Mouse (Mus musculus) G1E (cell line): Measurements from ENCODE around the gene Mecom. TPM values are rescaled to one million over a fixed set of nuclear protein-coding genes. Genes with fewer than 3 reads are reported as not detected.

ENCODE experiments used
- ATAC-seq: 2 replicates; pipeline ENCODE4 v1.8.0; 2016; ENCODE audit warnings: mild to moderate bottlenecking; ENCODE audit not compliant: insufficient number of reproducible peaks, poor library complexity, low FRiP score, severe bottlenecking; ENCODE audit errors: extremely low read depth
- DNase-seq: peaks from one replicate; pipeline ENCODE4 v3.0.0; 2012; ENCODE audit warnings: low spot score
- H3K27me3 ChIP-seq: 2 replicates; pipeline ENCODE4 v1.6.1; 2012; ENCODE audit warnings: mild to moderate bottlenecking, low read length, inconsistent platforms; ENCODE audit not compliant: insufficient read depth
- H3K36me3 ChIP-seq: replicated peaks from 2 replicates; pipeline ENCODE3; 2012; ENCODE audit warnings: mild to moderate bottlenecking, inconsistent platforms
- H3K4me1 ChIP-seq: 2 replicates; pipeline ENCODE4 v1.6.1; 2012; ENCODE audit warnings: low read depth, low read length, inconsistent platforms, mixed read lengths; ENCODE audit not compliant: insufficient read depth
- H3K4me3 ChIP-seq: 2 replicates; pipeline ENCODE4 v1.5.1; 2012; ENCODE audit warnings: low read depth, mild to moderate bottlenecking, inconsistent platforms, low read length, moderate library complexity, mixed read lengths
- H3K9me3 ChIP-seq: replicated peaks from 2 replicates; pipeline ENCODE4 v1.6.1; 2012; ENCODE audit warnings: inconsistent platforms
- CTCF ChIP-seq: IDR thresholded peaks from 2 replicates; pipeline ENCODE4 v1.5.1; 2012; ENCODE audit warnings: low read depth, low read length, inconsistent platforms, mixed read lengths
- GATA1 ChIP-seq: IDR thresholded peaks from 2 replicates; pipeline ENCODE4 v1.6.1; 2012; ENCODE audit warnings: borderline replicate concordance, low read length, inconsistent platforms, mixed read lengths
- GATA2 ChIP-seq: IDR thresholded peaks from 2 replicates; pipeline ENCODE4 v1.6.1; 2012; ENCODE audit warnings: low read depth, low read length, inconsistent platforms, borderline replicate concordance
- POLR2AphosphoS5 ChIP-seq: IDR thresholded peaks from 2 replicates; pipeline ENCODE4 v1.6.1; 2012; ENCODE audit warnings: low read depth, low read length, inconsistent platforms; ENCODE audit not compliant: insufficient replicate concordance
- TAL1 ChIP-seq: conservative IDR thresholded peaks from 2 replicates; pipeline ENCODE4 v1.6.1; 2012; ENCODE audit warnings: low read depth, low read length, inconsistent platforms, mixed read lengths
- polyA plus RNA-seq: library from polyadenylated mRNA; stranded (reverse); fragments of >175 nt; gene quantifications from 2 replicates; pipeline ENCODE4 v1.2.3, GENCODE M21; 2012
- total RNA-seq, 2 experiments: library from RNA; stranded (forward) in 1 of 2; stranded (reverse) in 1 of 2; fragments of 200-1000 nt in 1 of 2; fragments of >200 nt in 1 of 2; fragmentation: Nextera tagmentation in 1 of 2; gene quantifications; 2 replicates each; pipeline ENCODE4 v1.2.3; 2014 to 2017

Gene Mecom
- total and polyA plus RNA-seq, 3 experiments = 0.05 TPM; not detected in 2

DNA sequence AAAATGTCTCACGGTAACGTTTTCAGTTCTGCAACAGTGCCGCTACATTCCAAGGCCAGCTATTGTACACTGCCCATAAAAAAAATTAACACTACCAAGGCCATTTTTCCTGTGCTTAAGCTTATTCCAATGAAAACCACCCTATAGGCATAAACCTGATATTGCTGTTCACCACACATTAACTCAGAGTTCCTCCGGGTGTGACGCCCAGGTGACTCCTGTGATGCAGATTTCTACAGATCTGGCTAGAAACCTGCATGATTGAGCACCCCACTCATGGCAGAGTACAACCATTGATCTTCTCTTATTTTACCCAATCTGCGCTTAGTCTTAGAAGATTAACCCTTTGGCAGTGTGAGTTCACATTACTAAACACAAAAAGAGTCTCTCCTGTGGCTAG is 409.2 kb downstream of the Mecom start:
- Histone ChIP-seq H3K4me3 (no peak overlapping the region), H3K36me3 (no peaks in the 10 kb centered on the region), H3K4me1 (no peaks in the 10 kb centered on the region), H3K27me3 (no peaks in the 10 kb centered on the region), H3K9me3 (no peaks in the 10 kb centered on the region)
- ATAC-seq (no peak), DNase-seq (no peak)
- TF ChIP-seq GATA2 (no peak), CTCF (no peak), TAL1 (no peak), POLR2AphosphoS5 (no peak), GATA1 (no peak)

DNA sequence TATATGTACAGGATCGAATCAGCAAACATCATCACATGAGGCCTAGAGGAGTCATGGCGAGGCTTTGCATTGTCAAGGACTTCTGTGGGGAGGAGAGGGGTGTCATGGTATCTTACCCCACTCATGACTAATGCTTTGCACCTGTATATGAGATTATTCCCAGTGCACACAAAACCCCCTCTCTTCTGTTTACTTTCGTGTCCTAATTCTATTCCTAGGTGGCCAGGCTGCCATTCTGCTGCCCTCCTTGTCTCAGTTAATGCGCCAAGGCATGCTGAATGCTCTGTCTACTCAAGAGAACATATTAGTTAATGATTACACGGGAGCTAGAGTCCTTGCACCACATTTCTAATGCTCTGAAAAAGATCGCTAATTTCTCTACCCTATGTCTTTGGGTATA is 412.0 kb downstream of the Mecom start:
- no peak for TF ChIP-seq POLR2AphosphoS5
- TF ChIP-seq GATA1 = no peak
- no peak for TF ChIP-seq TAL1
- TF ChIP-seq GATA2 = no peak
- TF ChIP-seq CTCF = no peak
- DNase-seq = no peak

DNA sequence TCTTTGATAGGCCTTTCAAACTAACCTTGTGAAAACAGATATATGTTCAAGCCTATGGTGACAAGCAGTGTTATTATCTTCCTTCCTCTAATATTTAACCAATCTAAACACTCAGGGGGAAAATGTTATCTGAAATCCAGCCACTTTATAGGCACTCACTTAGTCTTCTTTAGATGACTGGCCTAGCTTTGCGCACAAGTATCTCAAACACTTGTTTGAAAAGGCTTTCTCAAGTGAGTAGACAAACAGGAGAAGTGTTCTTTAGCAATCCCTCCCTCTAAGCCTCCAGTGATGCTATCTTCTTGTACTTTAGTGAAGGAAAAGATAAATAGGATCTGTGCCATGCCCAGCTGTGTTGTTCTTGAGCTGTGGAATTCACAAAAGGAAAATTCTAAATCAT is 412.7 kb downstream of the Mecom start:
- no peak for DNase-seq
- Histone ChIP-seq H3K4me3 (no peak overlapping the region), H3K4me1 (no peaks in the 10 kb centered on the region), H3K36me3 (no peaks in the 10 kb centered on the region), H3K9me3 (no peaks in the 10 kb centered on the region), H3K27me3 (no peaks in the 10 kb centered on the region)
- ATAC-seq = no peak
- no peak for TF ChIP-seq POLR2AphosphoS5
- TF ChIP-seq TAL1 = no peak
- TF ChIP-seq CTCF = no peak
- no peak for TF ChIP-seq GATA1

More for the DNA sequence above, 412.0 kb downstream of the Mecom start:
- no peak for ATAC-seq
- Histone ChIP-seq H3K27me3 (no peaks in the 10 kb centered on the region), H3K36me3 (no peaks in the 10 kb centered on the region), H3K9me3 (no peaks in the 10 kb centered on the region), H3K4me3 (no peak overlapping the region), H3K4me1 (no peaks in the 10 kb centered on the region)

DNA sequence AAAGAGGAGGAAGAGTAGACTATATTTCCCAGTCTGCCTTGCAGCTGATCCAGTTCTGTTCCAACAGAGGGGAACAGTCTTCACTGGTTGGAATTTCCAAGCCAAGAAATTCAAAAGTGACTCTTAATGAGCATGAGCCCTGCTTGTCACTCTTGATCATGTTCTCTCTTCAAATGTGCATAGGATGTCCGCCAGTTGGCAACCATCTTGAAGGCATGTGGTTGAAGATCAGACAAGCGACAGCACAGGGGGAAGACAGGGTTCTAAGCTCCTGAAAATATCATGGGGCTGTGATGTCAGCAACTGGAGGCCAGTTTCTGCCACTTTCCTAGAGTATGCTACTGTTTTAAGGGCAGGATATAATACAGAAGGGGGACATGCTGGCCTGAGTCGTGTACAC is 414.8 kb downstream of the Mecom start:
- no peak for ATAC-seq

DNA sequence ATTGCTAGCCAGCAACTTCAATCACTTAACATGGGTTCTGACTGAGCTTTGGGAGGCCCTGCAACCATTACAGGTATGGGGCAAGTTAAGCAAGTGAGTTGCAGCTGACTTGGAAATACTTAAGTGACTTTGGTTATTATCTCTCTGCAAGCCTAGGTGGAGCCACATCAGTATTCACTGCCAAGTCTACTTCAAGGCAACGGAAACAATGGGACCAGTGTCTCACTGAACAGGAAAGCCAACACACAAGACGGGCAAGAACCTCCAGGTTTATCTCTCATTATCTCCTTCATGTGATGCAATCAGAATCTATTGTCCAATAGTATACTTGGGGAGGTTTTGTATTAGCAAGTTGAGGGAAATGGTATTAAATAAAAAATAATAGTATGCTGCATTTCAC is 415.4 kb downstream of the Mecom start:
- Histone ChIP-seq H3K4me1 (no peaks in the 10 kb centered on the region), H3K36me3 (no peaks in the 10 kb centered on the region), H3K4me3 (no peak overlapping the region), H3K9me3 (no peaks in the 10 kb centered on the region), H3K27me3 (no peaks in the 10 kb centered on the region)
- no peak for ATAC-seq
- TF ChIP-seq POLR2AphosphoS5 = no peak
- no peak for DNase-seq

More for the DNA sequence above, 414.8 kb downstream of the Mecom start:
- Histone ChIP-seq H3K36me3 (no peaks in the 10 kb centered on the region), H3K4me1 (no peaks in the 10 kb centered on the region), H3K4me3 (no peak overlapping the region), H3K9me3 (no peaks in the 10 kb centered on the region), H3K27me3 (no peaks in the 10 kb centered on the region)
- no peak for DNase-seq
- TF ChIP-seq GATA2 = no peak
- TF ChIP-seq TAL1 = no peak
- no peak for TF ChIP-seq CTCF
- TF ChIP-seq GATA1 = no peak
- TF ChIP-seq POLR2AphosphoS5 = no peak

DNA sequence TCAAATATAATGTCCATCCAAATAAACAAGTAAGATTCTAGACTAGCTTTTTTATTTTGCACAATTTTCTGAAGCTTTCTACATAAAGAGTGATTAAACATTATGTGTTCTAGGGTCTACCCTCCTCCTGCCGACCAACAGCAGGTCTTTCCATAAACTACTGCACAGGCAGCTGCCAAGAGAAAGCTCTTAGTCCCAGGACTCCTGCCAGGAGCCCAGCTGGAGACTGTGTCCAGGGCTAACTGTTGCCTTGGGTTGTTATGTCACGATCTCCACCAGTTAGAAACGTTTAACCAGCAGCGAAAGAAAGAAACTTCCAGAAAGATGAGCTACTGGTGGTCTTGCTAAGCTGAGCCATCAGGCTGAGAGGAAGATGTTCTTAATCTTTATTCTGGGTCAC is 417.3 kb downstream of the Mecom start:
- ATAC-seq = no peak
- no peak overlapping the region for H3K4me3 ChIP-seq
- no peaks in the 10 kb centered on the region for H3K9me3 ChIP-seq
- TF ChIP-seq GATA2 = no peak
- no peak for TF ChIP-seq POLR2AphosphoS5
- TF ChIP-seq CTCF = no peak
- no peak for TF ChIP-seq TAL1
- no peak for TF ChIP-seq GATA1
- H3K27me3 ChIP-seq = no peaks in the 10 kb centered on the region
- H3K4me1 ChIP-seq = no peaks in the 10 kb centered on the region
- no peaks in the 10 kb centered on the region for H3K36me3 ChIP-seq
- DNase-seq = no peak

DNA sequence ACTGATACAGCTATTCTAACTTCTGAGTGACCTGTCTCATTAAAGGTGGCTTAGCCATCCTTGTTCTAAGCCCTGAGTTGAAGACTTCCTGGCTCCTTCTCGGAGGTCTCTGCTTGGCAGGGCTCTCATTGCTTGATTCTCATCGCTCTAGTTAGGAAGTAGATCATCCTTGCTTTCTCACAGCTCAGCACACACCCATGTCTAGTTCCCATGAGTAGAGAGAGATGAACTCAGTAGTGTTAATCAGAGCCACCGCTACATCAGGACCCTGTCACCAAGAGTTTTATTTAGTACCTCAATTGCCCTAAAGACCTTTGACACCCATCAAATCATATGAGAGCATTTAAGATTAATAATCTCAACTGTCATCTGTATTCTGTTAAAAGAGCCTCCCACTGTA is 425.2 kb downstream of the Mecom start:
- ATAC-seq (no peak), DNase-seq (no peak)
- H3K4me3 ChIP-seq = no peak overlapping the region
- no peak for TF ChIP-seq POLR2AphosphoS5
- no peaks in the 10 kb centered on the region for H3K27me3 ChIP-seq
- no peaks in the 10 kb centered on the region for H3K9me3 ChIP-seq
- H3K4me1 ChIP-seq = no peaks in the 10 kb centered on the region
- H3K36me3 ChIP-seq = no peaks in the 10 kb centered on the region
